Mouse (Mus musculus) heart, embryonic 13.5 days (tissue): ENCODE measurements around the gene Gm45521. TPM values are rescaled to one million over a fixed set of nuclear protein-coding genes. Genes with fewer than 3 reads are reported as not detected.

Experiments
- ATAC-seq: fragments of 200-750 bp; cut with Nextera tagmentation; 2 replicates; pipeline ENCODE4 v1.8.0; 2017; ENCODE audit warnings: moderate TSS enrichment; ENCODE audit not compliant: insufficient number of reproducible peaks, low FRiP score, low TSS enrichment; ENCODE audit errors: extremely low read depth
- H3K27ac ChIP-seq: fragments of 300-500 bp; sonication (generic); replicated peaks from 2 replicates; pipeline ENCODE4 v1.5.1; 2015; ENCODE audit warnings: moderate library complexity, mild to moderate bottlenecking, inconsistent platforms
- H3K27me3 ChIP-seq: fragments of 300-500 bp; sonication (generic); replicated peaks from 2 replicates; pipeline ENCODE4 v1.6.1; 2015; ENCODE audit warnings: mild to moderate bottlenecking, inconsistent platforms
- H3K36me3 ChIP-seq: fragments of 300-500 bp; sonication (generic); 2 replicates; pipeline ENCODE4 v1.6.1; 2015; ENCODE audit warnings: mild to moderate bottlenecking, inconsistent platforms
- H3K4me1 ChIP-seq: fragments of 300-500 bp; sonication (generic); 2 replicates; pipeline ENCODE4 v1.6.1; 2015; ENCODE audit warnings: inconsistent platforms
- H3K4me2 ChIP-seq: fragments of 300-500 bp; sonication (generic); 2 replicates; pipeline ENCODE4 v1.6.1; 2015; ENCODE audit warnings: inconsistent platforms, mild to moderate bottlenecking, moderate library complexity
- H3K4me3 ChIP-seq: fragments of 300-500 bp; sonication (generic); 2 replicates; pipeline ENCODE4 v1.5.1; 2015; ENCODE audit warnings: moderate library complexity, mild to moderate bottlenecking, inconsistent platforms
- H3K9ac ChIP-seq: fragments of 300-500 bp; sonication (generic); 2 replicates; pipeline ENCODE4 v1.6.1; 2015; ENCODE audit warnings: inconsistent platforms, mild to moderate bottlenecking, moderate library complexity
- H3K9me3 ChIP-seq: fragments of 300-500 bp; sonication (generic); 2 replicates; pipeline ENCODE4 v1.6.1; 2016; ENCODE audit warnings: inconsistent platforms
- WGBS: fragments of 180-500 bp; shearing (Covaris S2); methylation state at CpG from one replicate; pipeline ENCODE4 v1.1.7; 2015; ENCODE audit warnings: mixed read lengths; 5-methylcytosine and 5-hydroxymethylcytosine counted together
- polyA plus RNA-seq: library from polyadenylated mRNA; unstranded; fragments of >200 nt; fragmentation: Nextera tagmentation; extraction: Ambion mirVana; gene quantifications from 2 replicates; pipeline ENCODE4 v1.2.1, GENCODE M21; 2015

The Gm45521 gene
- polyA plus RNA-seq, 1 experiment from 2014 or later: not detected

DNA sequence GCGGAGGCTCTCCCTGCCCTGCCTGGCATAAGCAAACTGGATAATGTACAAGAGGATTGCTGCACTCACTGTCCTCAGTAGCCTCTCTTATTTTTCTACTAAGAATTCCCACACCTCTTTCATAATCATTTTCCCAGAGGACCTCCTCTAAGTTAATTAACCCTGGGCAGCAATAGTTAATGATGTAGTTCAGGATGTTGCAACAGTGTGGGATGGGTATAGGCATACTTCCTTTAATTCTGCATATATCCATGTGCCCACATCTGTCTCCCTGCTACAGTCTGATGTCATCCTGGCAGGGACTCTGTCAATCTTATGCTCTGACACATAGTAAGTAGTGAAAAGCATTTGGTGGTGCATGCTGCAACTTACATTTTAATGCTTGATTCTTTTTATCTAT lies 24.1 kb downstream of the Gm45521 start:
- Histone ChIP-seq H3K4me2 (no peak overlapping the region), H3K27ac (no peak overlapping the region), H3K4me3 (no peak overlapping the region), H3K27me3 (no peaks in the 10 kb centered on the region), H3K4me1 (no peaks in the 10 kb centered on the region), H3K36me3 (no peaks in the 10 kb centered on the region), H3K9me3 (no peaks in the 10 kb centered on the region), H3K9ac (no peak overlapping the region)
- no peak for ATAC-seq
- 86% methylated on average over 1 of the region's 1 CpGs for whole genome bisulfite sequencing

GRCm38 (mm10) chr14:7986913-7987312 lies 29.8 kb downstream of the Gm45521 start:
- 88% methylated on average over 6 of the region's 6 CpGs for WGBS

DNA sequence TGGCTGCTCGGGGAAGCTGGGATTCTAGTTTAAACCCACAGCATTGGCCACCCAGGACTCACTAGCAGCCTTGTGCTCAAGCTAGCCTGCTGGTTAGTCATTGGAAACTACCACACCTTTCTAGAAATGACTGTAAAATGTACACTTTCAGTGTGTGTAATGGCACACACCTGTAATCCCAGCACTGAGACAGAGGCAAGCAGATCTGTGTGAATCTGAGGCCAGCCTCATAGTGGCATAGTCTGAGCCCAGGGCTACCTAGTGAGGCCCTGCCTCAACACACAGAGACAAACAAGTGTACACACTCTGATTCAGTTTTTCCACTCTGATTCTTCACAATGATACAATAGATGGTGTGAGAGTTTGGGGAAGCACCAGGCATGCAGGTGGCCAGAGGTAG lies 32.3 kb downstream of the Gm45521 start:
- H3K36me3 ChIP-seq: no peaks in the 10 kb centered on the region
- no peaks in the 10 kb centered on the region for H3K4me1 ChIP-seq
- peaks cover 5% of the 10 kb centered on the region for H3K27me3 ChIP-seq
- WGBS: 39% methylated on average over 1 of the region's 1 CpGs
- no peak overlapping the region for H3K4me3 ChIP-seq
- no peak for ATAC-seq
- H3K9me3 ChIP-seq: no peaks in the 10 kb centered on the region
- no peak overlapping the region for H3K9ac ChIP-seq
- H3K4me2 ChIP-seq: no peak overlapping the region
- H3K27ac ChIP-seq: no peak overlapping the region

More at GRCm38 (mm10) chr14:7986913-7987312, 29.8 kb downstream of the Gm45521 start:
- Histone ChIP-seq H3K4me2 (no peak overlapping the region), H3K9me3 (no peaks in the 10 kb centered on the region), H3K27ac (no peak overlapping the region), H3K4me3 (no peak overlapping the region), H3K36me3 (no peaks in the 10 kb centered on the region), H3K4me1 (no peaks in the 10 kb centered on the region), H3K9ac (no peak overlapping the region), H3K27me3 (no peaks in the 10 kb centered on the region)
- no peak for ATAC-seq

DNA sequence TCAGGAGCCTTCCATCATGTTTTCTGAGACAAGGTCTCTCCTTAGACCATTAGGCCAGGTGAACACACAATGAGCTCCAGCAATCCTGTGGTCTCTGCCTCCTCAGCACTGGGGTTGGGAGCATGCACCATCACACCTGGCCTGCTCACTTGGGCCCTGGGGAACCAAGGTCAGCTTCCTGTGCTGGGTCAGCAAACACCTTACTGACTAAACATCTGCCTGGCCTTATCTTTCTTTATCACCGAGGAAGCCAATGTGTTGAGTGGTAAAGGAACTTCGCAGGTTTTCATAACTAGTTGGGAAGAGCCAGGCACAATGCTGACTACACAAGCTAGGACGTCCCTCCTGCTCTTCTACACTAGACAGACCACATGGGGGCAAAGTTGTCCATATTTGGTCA lies 32.9 kb downstream of the Gm45521 start:
- Histone ChIP-seq H3K9ac (no peak overlapping the region), H3K4me2 (no peak overlapping the region), H3K9me3 (no peaks in the 10 kb centered on the region), H3K27me3 (peaks cover 11% of the 10 kb centered on the region), H3K4me1 (no peaks in the 10 kb centered on the region), H3K27ac (no peak overlapping the region), H3K4me3 (no peak overlapping the region), H3K36me3 (no peaks in the 10 kb centered on the region)
- ATAC-seq: no peak
- 41% methylated on average over 3 of the region's 3 CpGs for WGBS

DNA sequence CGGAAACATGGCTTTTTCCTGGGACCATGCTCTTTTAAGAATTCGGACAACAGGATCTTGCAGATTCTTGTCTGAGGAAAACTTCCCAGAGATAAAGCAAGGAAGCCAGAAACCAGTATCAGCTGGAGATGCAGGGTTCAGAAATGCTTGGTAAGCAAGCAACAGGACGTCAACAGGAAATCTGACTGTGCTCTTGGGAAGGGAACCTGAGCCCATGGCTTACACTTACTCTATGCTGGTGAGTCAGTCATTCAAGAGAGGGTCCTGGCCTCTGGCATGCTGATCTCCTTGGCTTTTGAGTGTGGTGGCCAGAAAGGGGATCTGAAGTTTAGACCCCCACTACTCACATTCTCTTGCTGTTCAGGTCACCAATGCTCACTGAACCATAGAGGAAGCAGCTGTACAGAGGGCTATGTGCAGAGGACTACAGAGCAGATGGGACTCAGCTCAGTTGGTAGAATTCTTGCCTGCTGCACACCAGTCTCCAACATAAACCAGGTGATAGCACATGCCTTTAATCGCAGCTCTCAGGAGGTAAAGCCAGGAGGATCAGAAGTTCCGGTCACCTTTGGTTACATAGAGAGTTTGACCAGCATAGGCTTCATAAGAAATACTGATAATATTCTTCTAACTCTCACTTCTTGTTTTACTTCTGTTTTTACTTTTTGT lies 34.2 kb downstream of the Gm45521 start:
- Histone ChIP-seq H3K4me2 (no peak overlapping the region), H3K4me1 (no peaks in the 10 kb centered on the region), H3K9me3 (no peaks in the 10 kb centered on the region), H3K4me3 (no peak overlapping the region), H3K36me3 (no peaks in the 10 kb centered on the region), H3K9ac (no peak overlapping the region), H3K27ac (no peak overlapping the region), H3K27me3 (peaks cover 17% of the 10 kb centered on the region)
- 71% methylated on average over 5 of the region's 5 CpGs for WGBS
- no peak for ATAC-seq

DNA sequence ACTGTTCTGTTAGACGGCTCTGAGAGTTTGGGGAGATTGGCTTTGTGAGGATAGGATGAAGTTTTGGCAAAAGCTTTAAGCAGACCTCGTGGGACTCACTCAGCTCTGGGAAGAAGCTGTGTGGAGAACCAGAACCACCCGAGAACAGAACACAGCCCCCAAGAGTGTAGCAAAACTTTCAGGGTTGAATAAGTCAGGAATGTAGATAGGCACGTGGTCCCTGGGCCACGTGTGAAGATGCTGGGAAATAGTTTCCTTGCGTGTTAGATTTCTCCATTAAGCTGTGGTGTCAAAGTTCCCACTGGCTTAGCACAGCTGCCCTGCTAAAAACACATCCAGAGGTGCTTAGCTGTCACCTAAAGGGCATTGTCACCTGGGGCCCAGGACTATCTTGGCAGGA lies 35.1 kb downstream of the Gm45521 start:
- H3K27me3 ChIP-seq: peaks cover 17% of the 10 kb centered on the region
- H3K27ac ChIP-seq: no peak overlapping the region
- no peak for ATAC-seq
- 57% methylated on average over 6 of the region's 6 CpGs for WGBS
- no peak overlapping the region for H3K4me2 ChIP-seq
- no peak overlapping the region for H3K9ac ChIP-seq
- no peaks in the 10 kb centered on the region for H3K36me3 ChIP-seq
- no peak overlapping the region for H3K4me3 ChIP-seq
- no peaks in the 10 kb centered on the region for H3K9me3 ChIP-seq
- no peaks in the 10 kb centered on the region for H3K4me1 ChIP-seq

GRCm38 (mm10) chr14:7994271-7994767 lies 37.2 kb downstream of the Gm45521 start, which contains the start of gene Dnase1l3:
Dnase1l3 (minus strand) TSS chr14:7994573.
- ATAC-seq: no peak
- WGBS: 50% methylated on average over 8 of the region's 8 CpGs
- no peak within 1 kb of the TSS for H3K4me2 ChIP-seq
- no peak within 1 kb of the TSS for H3K27ac ChIP-seq
- no peaks in the 10 kb centered on the region for H3K36me3 ChIP-seq
- peaks cover 26% of the 10 kb centered on the region for H3K27me3 ChIP-seq
- H3K9ac ChIP-seq: no peak within 1 kb of the TSS
- no peaks in the 10 kb centered on the region for H3K9me3 ChIP-seq
- no peaks in the 10 kb centered on the region for H3K4me1 ChIP-seq
- H3K4me3 ChIP-seq: no peak within 1 kb of the TSS

DNA sequence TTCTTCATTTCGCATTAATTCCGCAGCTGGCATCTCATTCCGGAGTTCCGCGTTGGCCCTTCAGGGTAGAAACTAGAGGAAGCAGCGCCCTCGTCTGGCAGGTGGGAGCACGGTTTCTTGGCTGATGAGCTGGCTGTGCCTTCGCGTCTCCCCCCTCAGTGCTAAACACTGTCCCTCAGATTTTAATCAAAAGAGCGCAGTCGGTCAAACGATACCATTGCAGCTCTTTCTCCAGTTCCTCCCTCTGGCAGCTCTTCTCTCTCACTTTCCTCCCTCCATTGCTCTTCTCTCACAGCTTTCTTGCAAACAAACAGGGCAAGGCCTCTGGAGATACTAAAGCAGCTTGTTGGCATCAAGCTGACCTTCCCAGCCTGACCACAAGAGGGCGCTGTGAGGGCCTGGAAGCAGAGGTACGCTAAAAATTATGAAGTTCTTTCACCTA lies 40.2 kb downstream of the Gm45521 start:
- Histone ChIP-seq H3K36me3 (no peaks in the 10 kb centered on the region), H3K4me2 (peak overlapping the region; percentile 67), H3K27me3 (peaks cover 53% of the 10 kb centered on the region), H3K4me3 (peak overlapping the region; percentile 35), H3K9me3 (no peaks in the 10 kb centered on the region), H3K9ac (peak overlapping the region; percentile 68; the same call in 1 of the 2 replicates), H3K27ac (no peak overlapping the region), H3K4me1 (no peaks in the 10 kb centered on the region)
- WGBS: 3% methylated on average over 15 of the region's 15 CpGs
- no peak for ATAC-seq

DNA sequence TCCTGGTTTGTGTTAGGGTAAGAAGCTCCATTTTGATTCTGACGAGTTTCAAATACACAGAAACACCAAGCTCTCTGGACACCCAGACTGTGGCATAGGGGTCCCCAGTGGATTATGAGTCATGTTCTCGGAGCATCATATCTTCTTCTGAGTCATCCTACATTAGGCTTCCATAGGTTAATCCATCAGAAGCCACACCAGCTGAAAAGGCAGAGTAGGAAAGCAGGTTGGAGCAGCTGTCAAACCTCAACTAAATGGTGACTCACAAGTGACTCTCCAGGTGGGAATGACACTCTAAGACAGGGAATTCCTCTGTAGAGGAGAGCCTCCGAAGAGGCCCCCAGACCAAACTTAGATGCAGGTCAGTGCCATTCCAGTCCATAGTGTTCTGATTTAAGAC lies 41.9 kb downstream of the Gm45521 start:
- Histone ChIP-seq H3K36me3 (no peaks in the 10 kb centered on the region), H3K4me1 (peaks cover 8% of the 10 kb centered on the region), H3K4me2 (no peak overlapping the region), H3K4me3 (no peak overlapping the region), H3K9me3 (no peaks in the 10 kb centered on the region), H3K27ac (no peak overlapping the region), H3K9ac (no peak overlapping the region), H3K27me3 (peaks cover 52% of the 10 kb centered on the region)
- no peak for ATAC-seq
- 60% methylated on average over 3 of the region's 3 CpGs for WGBS

- peaks cover 54% of the 10 kb centered on the region for H3K27me3 ChIP-seq
- no peak overlapping the region for H3K9ac ChIP-seq
- H3K4me2 ChIP-seq: no peak overlapping the region
- no peak overlapping the region for H3K4me3 ChIP-seq
- no peaks in the 10 kb centered on the region for H3K9me3 ChIP-seq
- H3K4me1 ChIP-seq: peaks cover 8% of the 10 kb centered on the region
- H3K27ac ChIP-seq: no peak overlapping the region
- H3K36me3 ChIP-seq: no peaks in the 10 kb centered on the region
- no peak for ATAC-seq
- 77% methylated on average over 5 of the region's 5 CpGs for WGBS
These were observed 42.3 kb downstream of the Gm45521 start for GRCm38 (mm10) chr14:7999435-7999834.

- 77% methylated on average over 5 of the region's 5 CpGs for WGBS
- no peak overlapping the region for H3K4me2 ChIP-seq
- no peak overlapping the region for H3K27ac ChIP-seq
- no peak overlapping the region for H3K4me3 ChIP-seq
- no peaks in the 10 kb centered on the region for H3K36me3 ChIP-seq
- peaks cover 8% of the 10 kb centered on the region for H3K4me1 ChIP-seq
- ATAC-seq: no peak
- peaks cover 47% of the 10 kb centered on the region for H3K27me3 ChIP-seq
- H3K9ac ChIP-seq: no peak overlapping the region
- H3K9me3 ChIP-seq: no peaks in the 10 kb centered on the region
These were observed 43.2 kb downstream of the Gm45521 start for GRCm38 (mm10) chr14:8000247-8000646.
